Mouse (Mus musculus) embryo, embryonic 10.5 days (tissue): Measurements from ENCODE around the gene Nr1d1.

Experiments
- DNase-seq: peaks from one replicate; pipeline ENCODE4 v3.0.0-alpha.2; 2015; ENCODE audit warnings: low spot score

Nr1d1 gene

DNA sequence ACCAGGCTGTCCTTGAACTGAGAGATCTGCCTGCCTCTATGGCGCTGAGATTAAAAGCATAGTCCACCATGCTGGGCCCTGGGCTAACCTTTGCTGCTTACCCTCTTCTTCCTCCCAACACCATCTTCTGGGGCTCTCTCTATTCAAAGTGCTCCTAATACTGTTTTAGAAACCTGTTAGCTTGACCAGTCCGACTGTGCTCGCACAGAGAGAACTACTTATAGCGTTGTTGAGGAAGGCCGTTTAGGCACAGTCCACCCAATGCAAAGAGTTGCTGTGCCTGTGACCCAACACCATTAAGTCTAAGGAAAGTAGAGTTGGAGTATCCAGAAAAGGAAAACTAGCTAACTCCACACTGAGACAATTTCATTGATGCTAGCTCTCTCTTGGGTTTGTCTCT, 13.0 kb upstream of the Nr1d1 start:
- no peak for DNase-seq

DNA sequence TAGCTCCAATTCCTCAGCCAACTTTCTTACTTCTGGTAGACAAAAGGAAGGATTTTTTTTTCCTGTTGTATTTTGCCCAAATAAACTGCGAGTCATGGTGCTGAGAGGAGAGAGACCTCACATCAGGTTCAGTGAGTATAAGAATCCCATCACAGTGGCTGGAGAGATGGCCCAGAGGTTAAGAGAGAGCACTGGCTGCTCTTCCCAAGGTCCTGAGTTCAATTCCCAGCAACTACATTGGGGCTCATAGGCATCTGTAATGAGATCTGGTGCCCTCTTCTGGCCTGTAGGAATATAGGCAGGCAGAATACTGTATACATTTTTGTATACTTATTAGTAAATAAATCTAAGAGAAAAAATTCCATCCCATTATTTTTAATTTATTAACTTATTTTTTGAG, 12.6 kb upstream of the Nr1d1 start:
- no peak for DNase-seq

- no peak for DNase-seq
Measured at GRCm38 (mm10) chr11:98787229-98787628, 12.1 kb upstream of the Nr1d1 start.

DNA sequence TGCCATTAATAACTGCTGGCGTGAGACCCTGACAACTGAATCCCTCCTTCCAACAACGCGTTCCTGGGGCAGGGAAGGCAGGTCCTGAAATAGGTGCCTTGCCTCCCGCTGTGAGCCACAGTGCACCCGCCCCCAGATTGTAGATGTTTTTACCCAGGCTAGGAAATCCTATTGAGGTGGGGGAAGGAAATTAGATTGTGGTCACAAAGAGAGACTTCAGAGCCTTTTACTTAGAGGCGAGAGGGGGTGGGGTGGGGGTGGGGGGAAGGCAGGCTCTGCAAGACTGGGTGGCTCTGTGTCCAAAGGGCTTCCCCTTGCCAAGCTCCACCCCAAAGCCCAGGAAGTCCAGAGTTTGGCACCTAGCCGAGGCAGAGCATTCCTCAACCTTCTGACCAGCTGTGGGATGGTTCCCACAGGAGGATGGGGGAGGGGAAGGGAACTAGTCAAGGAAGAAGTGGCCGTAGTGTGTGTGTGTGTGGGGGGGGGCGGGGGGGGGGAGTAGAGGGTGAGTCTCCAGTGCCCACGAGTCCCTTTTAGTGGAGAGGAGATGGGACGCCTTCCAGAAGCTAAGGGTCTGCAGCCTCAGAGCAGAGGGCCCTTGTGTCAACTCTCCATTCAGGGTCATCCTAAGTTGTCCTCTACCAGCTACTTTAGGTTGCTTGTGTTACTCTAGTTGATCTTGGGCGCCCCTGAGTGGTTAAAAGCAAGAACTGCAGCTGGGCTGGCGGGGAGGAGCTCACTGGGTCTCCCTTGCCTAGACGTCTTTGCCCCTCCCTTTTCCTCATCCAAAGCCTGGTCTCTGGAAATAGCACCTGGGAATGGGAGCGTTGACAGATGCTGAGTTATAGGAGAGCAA, 11.5 kb upstream of the Nr1d1 start:
- peak; percentile 98 for DNase-seq

- peak; percentile 80 for DNase-seq
Measured at GRCm38 (mm10) chr11:98785772-98786281, 10.7 kb upstream of the Nr1d1 start.

DNA sequence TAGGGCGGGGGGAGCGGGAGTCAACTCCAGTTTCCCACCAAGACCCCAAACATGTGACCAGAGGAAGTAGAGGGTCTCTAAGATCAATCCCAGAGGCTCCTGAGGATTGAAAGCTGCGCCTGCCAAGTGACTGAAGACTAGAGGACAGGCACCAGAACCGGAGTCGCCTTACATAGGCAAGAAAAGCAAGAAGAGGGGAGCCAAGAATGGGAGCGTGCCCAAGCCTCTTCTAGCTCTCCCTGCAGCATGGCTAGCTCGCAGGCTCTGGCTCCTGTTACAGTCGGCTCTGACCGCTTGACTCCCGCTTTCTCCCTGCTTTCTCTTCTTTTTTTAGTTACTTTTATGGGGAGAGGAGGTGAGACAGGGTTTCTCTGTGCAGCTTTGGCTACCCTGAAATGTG, 10.1 kb upstream of the Nr1d1 start:
- no peak for DNase-seq

DNA sequence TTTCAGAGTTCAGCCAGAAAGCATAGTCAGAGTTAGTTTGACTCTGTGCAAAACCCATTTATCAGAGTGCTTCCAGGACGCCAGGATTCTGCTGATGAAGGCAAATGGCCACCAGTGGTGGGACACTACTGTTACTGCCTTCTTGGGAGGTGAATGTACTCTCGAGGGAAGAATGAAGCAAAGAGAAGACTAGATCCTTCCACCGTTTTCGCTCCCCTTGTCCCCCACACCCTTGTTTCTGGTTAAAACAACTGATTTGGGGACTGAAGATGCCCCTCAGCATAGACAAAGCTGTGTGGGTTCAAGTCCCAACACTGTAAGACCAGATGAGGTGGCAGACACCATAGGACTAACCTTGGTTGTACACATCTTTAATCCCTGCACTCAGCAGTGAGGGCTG, 9.0 kb upstream of the Nr1d1 start:
- DNase-seq: no peak

DNA sequence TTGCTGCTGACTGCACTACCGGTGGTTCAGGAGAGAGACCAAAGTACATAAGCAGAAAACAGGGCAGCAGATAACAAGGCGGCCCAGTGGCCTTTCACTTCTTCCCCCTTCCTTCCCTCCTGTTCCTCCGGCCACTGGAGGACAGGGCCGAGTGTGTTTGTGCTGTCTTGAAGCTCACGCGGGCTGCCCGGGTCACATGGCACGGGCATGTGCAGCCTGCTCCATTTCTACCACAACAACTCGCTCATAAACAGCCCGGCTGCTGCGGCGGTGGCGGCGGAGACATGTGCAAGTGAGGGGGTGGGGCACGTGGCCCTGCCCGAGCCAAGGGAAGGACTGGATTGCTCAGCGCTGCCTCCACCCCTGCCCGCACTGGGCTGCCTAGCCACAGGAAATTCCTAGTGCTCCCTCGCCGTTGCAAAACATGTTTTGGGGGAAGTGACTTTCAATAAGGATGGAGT, 8.1 kb upstream of the Nr1d1 start:
- DNase-seq: peak; percentile 82

DNA sequence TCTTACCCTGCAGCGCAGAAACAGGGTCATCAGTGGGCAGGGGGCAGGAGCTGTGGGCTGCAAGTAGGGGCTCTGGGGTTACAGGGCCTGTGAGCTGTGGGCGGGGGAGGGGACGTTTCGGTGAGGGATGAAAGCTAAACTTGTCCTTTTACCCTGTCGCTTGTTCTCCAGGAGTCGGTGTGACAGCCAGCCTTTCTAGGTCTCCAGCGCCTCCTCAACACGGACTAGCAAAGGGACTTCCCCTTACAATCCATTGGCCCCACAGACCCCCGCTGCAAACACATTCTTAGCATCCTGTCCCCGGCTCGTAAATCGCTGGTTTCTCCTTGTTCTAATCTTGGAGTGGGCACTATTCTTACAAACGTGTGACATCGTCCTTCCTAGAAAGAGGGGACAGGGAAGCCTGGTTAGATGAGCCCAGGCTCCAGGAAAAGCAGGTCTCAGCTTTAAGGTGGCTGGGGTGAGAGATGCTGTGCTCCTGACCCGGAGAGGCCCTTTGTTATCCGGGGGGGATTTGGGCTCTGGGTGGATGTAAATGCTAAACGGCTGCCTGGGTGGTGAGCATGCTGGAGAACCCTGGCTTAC, 7.6 kb upstream of the Nr1d1 start:
- peak; percentile 70 for DNase-seq

DNA sequence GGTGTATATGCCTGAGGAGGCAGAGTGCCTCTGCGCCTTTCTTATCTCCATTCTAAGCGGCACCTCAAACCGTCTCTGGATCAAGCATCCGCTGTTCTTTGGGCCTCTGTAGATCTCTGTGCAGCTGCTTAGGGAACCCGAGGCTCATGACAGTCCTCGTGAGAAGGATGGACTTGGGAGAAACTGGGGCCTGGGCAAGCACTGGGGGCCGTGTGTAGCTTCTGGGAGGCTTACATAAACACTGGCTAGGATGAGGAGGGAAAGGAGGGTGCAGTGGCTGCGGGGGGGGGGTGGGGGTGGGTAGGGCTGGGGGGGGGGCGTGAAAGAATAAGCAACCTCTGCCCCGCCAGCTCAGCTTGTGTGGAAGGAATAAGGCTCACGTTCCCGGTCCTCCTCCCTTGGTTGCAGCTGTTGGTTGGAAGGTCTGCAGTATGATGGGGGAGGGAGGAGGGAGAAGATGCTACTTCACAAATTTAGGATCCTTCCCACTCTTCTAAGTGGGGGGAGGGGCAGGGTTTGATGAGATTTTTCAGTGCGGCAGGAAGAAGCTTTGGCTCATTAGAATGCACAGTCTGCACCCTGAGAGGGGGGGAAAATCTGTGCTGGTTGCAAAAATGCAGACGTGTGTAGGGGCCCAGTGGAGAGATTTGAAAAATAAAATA, 6.8 kb upstream of the Nr1d1 start:
- DNase-seq: peak; percentile 79

GRCm38 (mm10) chr11:98777888-98778287, 2.8 kb upstream of the Nr1d1 start:
- DNase-seq: no peak

- peak; percentile 77 for DNase-seq
Measured at GRCm38 (mm10) chr11:98776843-98777590, 1.9 kb upstream of the Nr1d1 start.

GRCm38 (mm10) chr11:98776052-98776764, 1.1 kb upstream of the Nr1d1 start:
- DNase-seq: no peak

GRCm38 (mm10) chr11:98775348-98776051, 367 bp upstream of the Nr1d1 start:
- DNase-seq: peak; percentile 97

DNA sequence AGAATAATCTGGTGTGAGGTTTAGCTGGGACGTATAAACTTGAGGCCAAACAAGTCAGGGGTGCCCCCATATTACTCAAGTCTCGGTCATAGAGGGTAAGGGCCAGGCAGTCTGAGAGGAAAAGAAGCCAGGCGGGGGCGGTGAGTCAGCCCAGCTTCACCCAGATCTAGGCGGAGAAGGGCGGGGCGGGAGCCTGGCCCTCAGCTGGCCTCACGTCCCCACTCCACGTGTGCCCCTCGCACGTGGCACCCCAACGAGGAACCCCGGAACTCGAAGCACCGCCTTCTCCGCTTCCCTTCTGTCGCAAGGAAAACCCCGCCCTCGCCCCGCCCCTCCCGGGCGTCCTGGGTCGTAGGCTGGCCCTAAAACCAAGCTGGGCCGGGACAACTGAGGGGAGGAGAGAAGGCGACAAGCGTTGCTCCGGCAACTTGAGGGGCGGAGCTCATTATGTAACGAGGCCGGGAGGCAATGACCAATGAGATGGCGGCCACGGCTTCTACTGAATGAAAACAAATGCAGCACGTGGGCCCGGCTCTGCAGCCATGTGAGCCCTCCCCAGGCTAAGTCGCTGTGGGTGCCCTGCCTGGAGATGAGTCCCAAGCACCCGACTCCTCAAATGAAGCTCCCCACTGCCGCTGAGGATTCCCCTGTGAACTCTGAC, 1.4 kb downstream of the Nr1d1 start:
- DNase-seq: peak; percentile 98

GRCm38 (mm10) chr11:98772667-98773171, 2.4 kb downstream of the Nr1d1 start:
- no peak for DNase-seq

DNA sequence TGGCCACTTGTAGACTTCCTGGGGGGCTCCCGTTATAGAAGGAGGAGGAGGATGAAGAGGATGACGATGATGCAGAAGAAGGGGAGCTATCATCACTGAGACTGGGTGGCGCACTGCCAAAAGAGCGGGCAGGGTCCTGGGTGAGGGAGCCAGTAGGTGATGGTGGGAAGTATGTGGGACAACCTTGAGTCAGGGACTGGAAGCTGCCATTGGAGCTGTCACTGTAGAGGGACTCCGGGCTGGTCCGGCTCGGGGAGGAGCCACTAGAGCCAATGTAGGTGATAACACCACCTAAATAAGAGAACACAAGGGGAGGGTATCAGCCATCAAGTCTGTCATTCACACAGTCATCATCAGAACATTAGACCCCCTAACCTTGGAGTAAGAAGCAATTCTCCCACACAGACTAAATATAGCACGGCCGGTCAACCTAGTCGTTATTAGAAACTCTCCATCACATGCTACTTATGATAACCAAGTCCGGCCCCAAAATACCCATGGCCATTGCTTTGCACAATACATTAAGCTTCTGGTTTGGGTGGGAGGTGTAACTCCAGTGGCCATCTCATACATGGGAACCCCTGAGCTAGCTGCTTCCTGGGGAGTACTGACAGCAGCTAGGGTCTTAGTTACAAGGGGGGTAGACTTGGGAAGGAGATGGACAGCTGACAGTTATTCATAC, 3.1 kb downstream of the Nr1d1 start:
- no peak for DNase-seq

- DNase-seq: no peak
Measured at GRCm38 (mm10) chr11:98771131-98771530, 4.0 kb downstream of the Nr1d1 start.
